Mouse (Mus musculus): ENCODE data around the gene Nepn.

The Nepn gene

DNA sequence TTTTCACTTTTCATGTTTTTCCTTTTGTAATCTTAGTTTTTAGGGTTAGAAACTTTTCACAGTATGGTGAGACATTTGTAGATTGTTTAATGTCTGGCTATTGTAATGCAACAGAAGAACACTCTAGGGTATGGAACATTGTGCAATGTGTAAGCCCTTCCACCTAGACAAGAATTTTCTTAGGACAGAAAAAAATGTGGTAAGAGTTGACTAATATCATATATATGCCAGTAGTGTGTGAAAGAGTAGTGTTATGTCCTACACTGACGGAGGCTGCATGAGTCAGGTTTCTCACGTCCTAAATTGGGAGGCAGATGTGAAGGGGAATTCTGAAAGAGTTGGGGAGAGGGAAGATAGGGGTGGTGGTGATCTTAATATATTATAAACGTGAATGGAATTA lies 10.9 kb downstream of the Nepn start:
- intact Hi-C loops (cut with DNase I): no loop called here

DNA sequence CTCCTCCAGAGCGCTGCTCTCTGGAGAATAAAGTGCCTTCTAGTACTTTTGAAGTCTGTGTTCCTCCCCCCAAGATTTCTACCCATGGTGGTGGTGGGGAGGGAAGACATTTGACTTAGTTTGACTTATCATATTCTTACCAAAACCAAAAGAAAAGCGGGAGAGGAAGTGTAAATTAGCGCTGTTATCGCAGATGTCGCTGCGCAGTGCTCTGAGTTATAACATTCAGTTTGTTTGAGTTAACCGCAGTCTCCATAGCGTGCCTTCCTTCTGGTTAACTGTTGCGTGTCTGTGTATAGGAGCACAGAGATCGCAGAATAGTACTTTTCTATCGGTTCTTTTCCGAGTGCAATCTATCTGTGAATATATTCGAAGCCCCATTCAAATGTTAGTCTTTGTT lies 16.4 kb downstream of the Nepn start:
- intact Hi-C loops (cut with DNase I): no loop called here

DNA sequence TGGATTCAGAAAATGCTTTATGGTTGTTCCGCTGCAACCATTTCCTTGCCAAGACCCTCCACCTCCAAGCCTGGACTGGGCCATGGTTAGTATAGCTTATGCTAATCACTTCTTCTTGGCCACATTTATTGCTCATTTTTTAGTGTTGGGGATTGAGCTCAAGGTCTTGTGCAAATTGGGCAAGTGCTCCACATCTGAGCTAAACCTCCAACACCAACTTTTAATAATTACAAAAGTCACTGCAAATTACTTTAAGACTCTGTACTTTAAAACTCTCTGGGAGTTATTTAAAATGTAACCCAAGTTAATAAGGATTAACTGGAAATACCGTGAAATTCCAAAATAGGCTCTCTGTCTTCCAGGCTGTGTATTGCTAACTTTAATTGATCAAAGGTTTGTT lies 18.8 kb downstream of the Nepn start:
- intact Hi-C loops (cut with DNase I): no loop called here

DNA sequence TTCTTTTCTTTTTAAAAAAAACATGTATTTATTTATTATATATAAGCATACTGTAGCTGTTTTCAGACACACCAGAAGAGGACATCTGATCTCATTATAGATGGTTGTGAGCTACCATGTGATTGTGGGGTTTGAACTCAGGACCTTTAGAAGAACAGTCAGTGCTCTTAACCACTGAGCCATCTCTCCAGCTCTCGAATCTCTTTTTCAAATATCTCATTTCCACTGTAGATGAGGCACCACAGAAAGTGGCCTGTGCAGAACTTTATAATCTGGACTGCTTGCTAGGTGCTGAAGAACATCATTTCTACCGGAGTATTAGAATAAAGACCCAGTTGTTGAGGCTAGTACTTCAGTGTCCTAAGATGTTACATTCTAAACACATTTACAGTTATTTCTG lies 26.2 kb downstream of the Nepn start:
- intact Hi-C loops (cut with DNase I): loop anchor here (5.0 kb wide), 1 partner anchor 33 kb away; the partner anchor contains the start of gene Gopc

DNA sequence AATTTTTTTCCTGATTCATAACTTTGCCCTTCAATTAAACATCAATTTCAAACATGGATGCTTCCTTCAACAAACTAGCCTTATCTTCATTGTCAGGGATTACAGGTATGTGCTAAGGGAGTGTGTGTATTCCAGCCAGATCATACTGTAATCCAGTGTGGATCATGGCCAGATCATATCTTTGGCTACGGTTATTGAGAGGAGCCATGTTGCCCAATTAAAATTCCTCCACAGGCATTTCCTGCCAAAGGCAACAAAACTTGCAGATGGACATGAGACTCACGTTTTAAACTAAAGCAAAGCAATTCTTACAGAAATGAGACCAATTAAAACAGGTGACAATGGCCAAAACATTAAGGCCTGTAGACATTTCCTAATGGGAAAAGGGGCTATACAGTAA lies 27.7 kb downstream of the Nepn start:
- intact Hi-C loops (cut with DNase I): loop anchor here (5.0 kb wide), 1 partner anchor 34 kb away; the partner anchor contains the start of gene Gopc

DNA sequence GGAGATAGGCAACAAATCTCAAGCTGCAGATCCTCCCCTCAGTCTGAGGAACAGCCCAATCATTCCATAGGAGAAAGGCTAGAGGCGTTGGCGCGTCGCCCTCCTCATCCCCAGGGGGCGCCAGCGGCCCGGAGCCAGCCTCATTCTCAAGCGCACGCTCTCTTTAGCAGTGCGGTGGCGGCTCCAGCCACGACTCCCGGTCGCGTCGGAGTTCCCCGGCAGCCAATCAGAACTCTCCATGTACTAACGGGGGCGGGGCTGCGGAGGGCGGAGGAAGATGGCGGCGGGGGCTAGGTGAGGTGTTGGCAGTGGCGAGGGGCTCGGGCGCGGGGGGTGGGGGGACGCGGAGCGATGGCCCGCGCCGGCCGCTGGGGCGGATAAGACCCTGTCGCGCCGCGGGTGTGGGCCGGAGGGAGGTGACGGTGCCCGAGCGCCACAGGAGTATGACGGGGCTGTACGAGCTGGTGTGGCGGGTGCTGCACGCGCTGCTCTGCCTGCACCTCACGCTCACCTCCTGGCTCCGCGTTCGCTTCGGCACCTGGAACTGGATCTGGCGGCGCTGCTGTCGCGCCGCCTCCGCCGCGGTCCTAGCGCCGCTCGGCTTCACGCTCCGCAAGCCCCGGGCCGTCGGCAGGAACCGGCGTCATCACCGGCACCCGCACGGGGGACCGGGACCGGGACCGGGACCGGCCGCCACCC lies 28.7 kb downstream of the Nepn start, which contains the start of gene Nus1:
Nus1 (plus strand) TSS at position 249 of the 699 bp plus-strand sequence.
- intact Hi-C loops (cut with DNase I): loop anchor here (5.0 kb wide), 1 partner anchor 35 kb away; the partner anchor contains the start of gene Gopc

DNA sequence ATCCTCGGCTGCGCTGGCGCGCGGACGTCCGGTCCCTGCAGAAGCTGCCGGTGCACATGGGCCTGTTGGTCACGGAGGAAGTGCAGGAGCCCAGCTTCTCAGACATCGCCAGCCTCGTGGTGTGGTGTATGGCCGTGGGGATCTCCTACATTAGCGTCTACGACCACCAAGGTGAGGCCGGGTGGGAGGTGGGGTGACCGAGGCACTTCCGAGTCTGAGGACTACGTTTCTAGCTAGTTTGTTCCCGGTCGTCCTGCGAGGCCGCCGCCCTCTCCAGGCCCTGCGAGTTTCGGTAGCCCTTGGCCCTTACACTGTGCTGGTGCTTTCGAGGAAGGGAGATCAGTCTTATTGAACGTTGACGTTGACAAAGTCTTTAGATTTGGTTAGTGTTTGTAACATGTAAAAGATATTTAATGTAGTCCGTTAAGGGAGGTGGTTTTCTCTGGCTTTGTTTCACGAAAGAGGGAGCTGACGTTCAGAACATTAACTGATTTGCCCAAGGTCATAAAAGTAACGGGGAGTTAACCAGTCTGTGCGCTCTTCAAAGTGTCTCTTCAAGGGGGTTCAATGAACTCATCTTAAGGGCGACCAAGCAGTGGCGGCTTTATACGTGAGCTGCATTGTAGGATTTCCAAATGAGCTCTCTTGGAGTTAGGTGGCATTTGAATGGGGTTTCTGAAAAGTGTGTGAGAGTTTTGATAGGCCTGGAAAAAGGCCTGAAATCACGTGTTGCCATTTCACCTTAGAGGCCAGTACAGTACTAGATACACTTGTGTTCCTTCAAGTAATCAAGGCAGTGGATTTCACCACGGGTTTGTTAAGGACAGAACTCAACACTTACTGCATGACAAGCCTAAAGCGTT lies 29.5 kb downstream of the Nepn start:
- intact Hi-C loops (cut with DNase I): loop anchor here (5.0 kb wide), 1 partner anchor 36 kb away; the partner anchor contains the start of gene Gopc

DNA sequence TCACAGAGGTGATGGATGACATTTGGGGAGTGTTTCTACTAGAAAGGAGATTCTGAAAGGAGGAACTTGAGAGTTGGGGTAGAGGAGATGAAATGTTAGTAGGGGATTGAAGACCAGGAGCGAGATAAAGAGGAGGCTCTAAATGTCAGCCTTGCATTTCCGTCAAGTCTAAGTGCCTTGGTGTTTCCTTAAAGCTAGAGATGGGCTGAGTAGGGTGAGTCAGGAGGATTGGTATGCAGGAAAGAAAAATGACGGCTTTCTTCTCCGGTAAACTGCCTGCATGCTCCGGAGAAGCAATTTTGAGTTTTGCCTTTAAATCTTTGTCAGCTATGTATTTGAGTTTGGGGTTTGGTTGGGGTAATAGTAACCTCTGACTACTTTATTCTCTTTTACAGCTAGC lies 30.2 kb downstream of the Nepn start:
- intact Hi-C loops (cut with DNase I): loop anchor here (5.0 kb wide), 1 partner anchor 37 kb away; the partner anchor contains the start of gene Gopc

DNA sequence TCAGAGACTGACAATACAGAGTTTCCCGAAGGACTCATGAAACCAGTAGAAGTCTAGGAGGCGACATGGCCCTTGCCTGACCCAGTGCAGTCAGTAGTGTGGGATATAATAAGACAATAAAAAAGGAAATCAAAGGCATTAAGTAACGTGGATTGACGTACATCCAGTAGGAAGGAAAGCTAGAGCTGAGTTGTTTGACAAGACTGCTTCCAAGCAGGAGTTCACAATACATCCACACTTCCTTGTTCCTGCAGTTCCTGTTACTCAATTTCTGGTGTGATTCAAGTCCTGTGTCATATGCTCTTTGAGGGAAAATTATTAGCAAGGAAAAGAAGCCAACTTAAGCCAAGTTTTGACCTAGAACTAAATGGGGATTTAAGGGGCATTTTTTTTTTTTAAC lies 30.6 kb downstream of the Nepn start:
- intact Hi-C loops (cut with DNase I): loop anchor here (5.0 kb wide), 1 partner anchor 37 kb away; the partner anchor contains the start of gene Gopc

DNA sequence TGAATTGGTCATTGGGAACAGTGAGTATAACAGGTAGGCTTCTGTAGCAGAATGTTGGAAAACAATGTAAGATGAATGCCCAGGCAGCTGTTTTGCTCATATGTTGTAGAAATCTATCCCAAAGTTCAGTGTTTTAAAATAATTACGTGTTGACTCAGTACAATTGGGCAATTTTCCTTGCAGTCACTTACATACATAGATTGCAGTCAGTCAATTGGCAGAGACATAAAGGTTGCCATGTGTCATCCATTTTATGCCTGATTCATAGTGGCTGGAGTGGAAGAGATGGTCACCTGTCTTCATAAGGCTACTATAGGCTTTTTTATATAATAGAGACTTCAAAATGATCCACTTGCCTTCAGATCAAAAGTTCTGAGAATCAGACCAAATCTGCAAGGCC lies 31.8 kb downstream of the Nepn start:
- intact Hi-C loops (cut with DNase I): no loop called here

DNA sequence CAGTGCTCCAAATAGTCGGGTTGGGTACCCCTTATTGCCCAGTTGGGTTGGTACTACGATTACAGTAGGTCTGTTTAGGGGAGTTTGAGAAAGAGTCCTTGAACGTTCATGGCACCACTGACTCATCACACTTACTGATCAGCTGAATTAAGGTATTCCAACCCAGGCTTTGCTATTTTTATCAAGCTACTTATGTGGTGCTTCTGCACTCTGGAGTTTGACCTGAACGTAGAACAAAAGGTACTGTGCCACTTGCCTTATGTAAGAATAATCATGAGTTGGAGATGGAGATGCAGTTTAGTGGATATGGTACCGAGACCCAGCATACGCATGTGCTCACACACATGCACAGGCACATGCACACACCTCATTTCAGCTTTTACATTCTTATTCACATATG lies 32.9 kb downstream of the Nepn start:
- intact Hi-C loops (cut with DNase I): no loop called here

DNA sequence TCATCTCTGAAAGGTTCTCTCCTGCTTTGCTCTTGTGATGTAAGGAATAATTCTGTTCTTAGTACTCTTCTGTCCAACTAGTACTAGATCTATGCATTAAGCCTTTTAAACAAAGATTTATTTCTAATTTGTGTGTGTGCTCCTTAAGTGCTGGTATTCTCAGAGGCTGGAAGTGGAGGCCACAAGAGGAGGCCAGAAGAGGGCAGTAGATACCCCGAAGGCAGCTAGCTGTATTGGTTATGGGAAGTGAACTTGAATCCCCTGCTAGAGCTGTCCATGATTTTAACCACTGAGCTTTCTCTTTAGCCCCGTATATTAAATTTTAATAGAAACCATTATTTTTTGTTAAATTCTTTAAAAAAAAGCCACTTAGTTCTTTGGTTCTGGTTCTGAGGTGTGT lies 34.3 kb downstream of the Nepn start:
- intact Hi-C loops (cut with DNase I): no loop called here

DNA sequence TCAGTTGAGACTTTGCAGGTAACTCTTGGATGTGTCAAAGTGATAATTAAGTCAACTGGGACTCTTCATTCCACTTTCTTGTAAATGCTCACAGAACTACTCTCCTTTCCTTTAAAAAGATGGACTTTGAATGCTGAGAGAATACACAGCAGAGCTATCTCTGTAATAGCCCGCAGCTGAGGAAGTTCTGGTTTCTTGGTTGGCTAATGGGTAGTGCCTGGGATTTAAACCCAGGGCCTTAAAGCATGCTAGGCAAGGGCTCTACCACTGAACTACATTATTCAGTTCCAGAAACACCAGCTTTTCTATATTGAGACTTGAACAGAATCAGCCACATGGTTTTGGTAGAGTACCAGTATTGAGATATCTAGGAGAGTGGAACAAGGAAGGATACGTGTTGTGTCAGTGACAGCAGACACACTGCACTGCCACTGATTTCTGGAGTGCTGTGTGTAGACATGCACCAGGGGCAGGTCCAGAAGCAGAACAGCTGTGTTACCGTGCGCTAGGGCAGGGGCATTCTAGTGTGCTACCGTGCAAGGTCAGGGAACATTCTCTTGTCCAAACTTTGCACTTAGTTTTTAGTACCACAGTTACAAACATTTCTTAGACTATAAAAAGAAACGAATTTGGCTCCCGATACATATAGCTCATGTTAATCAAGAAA lies 37.7 kb downstream of the Nepn start:
- intact Hi-C loops (cut with DNase I): no loop called here

DNA sequence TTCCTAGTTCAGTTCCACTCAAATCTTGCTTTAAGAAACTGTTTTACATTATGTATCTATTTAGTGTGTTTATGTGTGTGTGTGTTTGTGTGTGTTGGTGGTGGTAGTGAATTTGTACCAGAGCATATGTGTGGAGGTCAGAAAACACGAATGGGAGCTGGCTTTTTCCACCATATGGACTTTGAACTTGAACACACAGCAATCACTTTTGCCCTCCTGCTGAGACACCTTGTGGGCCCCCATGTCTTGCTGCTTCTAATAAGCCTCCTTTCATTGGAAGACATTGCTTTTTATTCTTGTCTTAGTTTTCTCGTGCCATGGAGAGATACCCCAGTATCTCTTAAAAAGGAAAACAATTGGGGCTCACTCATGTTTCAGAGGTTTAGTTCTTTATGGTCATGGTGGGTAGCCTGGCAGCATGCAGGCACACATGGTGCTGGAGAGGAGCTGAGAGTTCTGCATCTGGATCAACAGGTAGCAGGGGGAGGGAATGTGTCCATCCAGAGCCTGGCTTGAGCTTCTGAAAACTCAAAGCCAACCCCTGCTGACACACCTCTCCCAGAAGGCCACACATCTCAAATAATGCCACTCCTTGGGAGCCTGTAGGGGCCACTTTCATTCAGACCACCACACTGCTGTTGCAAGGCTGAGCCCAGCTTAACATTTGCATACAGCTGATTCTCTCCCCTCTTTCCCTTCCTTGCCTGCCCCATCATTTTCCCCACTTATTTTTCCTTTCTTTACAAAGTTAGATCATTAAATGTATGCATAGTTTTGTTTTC lies 39.1 kb downstream of the Nepn start:
- intact Hi-C loops (cut with DNase I): no loop called here

DNA sequence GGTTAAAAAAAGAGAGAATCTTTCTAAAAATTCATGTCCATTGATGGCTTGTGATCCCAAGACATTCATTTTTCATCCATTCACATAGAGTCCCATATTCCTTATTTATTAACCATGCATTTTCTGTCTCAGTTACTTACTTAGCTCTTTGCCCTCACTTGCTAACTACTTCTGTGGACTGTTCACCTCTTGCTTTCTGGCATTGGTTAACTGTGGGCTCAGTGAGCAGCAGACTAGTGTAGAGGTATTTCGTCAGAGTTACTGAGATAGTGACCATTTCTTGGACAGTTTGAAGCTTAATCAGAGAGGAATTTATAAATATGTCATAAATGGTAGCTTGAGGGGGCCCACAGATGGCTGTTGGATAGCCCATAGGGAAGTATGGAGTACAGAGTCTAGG lies 42.2 kb downstream of the Nepn start:
- intact Hi-C loops (cut with DNase I): no loop called here

DNA sequence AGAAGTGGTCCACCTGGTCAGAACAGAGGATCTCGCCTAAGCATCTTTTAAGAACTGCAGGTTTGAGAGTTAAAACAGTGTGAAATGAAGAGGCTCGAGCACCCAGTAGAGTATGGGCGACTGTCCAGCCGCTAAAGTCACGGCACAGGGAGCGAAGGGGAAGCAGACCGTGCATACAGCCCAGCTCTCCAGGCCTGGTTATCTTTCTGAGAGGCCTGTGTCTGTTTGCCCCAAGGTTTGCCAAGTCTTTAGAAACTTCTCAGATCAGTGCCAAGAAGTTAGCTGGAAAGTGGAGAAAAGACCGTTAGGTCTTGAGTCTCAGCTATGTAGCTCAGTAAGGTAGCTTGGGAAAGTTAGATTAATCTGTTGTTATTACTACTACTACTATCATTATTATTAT lies 46.1 kb downstream of the Nepn start:
- intact Hi-C loops (cut with DNase I): no loop called here
